Mouse (Mus musculus): ENCODE data around the gene Slc9a5.

The Slc9a5 gene

DNA sequence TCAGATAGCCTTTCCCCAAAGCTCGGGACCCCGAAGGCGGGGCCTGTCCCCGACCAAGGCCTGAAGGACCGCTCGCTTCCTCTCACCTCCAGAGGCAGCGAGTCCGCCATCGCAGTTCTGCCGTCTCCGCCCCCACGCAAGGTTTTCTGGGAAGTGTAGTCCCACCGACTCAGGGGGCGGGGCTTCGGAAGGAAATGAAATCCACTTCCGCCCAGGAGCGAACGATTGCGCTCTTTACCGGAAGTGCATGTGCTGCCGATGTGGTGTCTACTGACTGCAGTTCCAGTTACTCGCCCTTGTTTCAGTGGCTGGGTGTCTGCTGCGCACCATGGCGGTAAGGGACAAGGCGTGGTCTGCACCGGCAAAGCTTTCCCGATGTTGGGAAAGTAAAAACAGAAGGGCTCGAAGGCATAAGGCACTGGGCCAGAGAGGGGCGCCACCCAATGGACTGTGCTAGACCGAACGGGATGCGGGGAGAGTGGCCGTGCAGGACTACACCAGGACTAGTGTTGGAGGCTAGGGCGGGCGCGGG, 22.4 kb upstream of the Slc9a5 start, which contains the start of the genes Lrrc29 and Tmem208:
Gene Lrrc29, minus strand, starts transcription at position 138 of the 532 bp plus-strand sequence.
Gene Tmem208, plus strand, starts transcription at position 214 of the 532 bp plus-strand sequence.
- peak; percentile 97 for DNase-seq

DNA sequence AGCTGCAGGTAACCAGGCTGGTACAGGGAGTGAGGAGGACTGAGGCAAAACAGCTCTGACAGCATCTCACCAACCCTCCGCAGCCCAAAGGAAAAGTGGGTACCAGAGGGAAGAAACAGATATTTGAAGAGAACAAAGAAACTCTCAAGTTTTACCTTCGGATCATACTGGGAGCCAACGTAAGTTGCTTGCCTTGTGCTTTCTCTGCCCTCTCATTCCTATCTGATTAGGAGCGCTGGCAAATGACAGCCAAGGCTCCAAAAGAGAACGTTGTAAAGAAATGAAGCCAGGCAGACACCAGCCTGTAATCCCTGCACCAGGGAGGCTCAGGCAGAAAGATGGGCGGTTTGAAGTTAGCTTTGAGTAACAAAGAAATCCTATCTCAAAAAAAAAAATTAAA, 21.7 kb upstream of the Slc9a5 start:
- no peak for DNase-seq

DNA sequence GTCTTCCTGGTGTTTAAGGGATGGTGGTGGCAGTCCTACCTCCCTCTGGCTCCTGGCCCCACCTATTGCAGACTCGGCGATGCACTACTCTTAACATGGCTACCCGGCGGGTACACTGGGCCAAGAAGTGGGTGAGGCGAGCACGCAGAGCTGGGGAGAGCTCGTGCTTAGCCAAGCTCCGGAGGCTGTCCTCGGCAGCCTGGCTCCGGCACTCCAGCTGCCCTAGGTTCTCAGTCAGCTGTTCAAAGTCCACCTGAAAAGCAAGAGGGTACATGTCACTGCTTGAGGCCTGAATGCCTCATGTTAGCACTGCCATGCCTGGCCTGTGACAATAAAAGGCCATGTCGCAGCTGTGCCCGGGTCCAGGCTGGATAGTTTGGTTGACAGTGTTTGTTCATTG, 18.3 kb upstream of the Slc9a5 start:
- DNase-seq: no peak

DNA sequence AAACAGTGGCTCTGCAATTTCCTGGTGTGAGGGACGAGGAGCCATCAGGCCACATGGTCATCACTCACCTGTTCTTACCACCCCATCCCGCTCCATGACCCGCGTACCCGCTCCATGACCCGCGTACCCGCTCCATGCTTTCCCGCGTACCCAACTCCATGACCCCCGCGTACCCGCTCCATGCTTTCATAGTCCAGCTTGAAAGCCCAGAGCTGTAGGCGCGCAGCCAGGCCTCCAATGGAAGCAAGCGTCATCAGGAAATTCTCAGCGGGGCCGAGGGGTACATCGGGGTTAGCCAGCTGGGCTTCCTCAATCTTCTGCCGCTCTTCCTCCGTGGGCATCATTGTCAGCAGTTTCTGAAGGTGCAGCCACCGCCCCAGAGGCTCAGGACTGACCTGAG, 17.2 kb upstream of the Slc9a5 start:
- DNase-seq: no peak

DNA sequence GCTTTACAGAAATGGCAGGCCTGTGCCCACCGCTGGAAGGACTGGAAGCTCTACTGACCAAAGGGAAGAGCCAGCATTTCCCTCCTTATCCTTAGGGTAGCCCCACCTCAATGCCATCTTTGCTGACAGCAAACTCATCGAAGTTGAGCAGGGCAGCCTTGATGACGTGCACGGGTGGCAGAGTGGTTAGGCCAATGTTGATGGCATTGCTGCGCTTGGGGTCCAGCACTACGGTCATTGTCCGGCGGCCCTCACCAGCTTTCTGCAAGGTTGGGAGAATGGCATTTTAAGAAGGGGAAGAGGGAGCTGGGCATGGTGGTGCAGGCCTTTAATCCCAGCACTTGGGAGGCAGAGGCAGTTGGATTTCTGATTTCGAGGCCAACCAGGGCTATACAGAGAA, 16.7 kb upstream of the Slc9a5 start:
- no peak for DNase-seq

DNA sequence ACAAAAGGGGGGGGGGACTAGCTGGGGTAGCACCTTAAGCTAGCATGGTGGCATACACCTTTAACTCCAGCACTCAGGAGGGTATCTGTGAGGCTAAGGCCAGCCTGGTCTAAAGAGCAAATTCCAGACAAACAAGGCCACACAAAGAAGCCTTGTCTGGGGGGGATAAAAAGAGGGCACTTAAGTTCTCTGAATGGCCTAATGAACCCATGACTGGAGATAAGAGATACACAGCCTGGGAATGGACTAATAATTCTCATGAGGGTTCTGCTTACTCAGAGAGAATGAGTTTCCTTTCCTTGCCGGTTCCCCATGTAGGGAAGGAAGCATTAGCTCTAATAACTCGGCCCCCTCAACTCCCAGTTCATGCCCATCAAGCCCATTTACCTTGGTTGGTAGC, 16.1 kb upstream of the Slc9a5 start:
- no peak for DNase-seq

DNA sequence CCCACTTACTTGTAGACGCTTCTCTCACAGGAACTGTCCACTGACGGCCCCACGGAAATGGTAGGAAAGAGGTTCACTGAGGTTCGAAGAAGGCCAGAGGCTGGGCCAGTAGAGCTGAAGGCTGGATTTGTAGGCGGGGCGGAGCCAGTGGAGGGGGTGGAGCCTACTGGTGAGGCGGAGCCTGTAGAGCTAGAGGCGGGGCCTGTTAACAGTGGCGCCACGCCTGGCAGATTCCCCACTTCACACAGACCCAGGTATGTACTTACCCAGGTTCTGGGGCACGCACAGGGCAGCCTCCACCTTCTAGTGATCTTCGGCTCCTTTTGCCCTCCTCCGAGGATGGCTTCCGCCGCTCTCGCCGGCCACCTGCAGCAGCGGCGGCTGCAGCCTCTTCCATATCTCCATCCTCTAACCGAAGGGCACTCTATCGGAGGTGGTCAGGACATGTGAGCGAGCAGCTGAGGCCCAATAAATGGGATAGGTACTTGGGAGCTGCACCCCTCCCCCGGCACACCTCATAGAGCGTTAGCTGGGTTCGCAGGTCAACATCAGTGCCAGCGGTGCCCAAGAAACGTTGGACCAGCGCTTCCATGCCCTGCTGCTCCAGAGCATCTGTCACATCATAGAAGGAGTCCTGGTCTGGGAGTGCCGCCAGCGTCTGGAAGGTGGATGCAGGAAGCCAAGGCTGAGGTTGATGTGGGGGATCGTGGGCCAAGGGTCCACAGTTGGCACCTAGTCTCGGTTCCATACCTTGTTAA, 12.1 kb upstream of the Slc9a5 start:
- no peak for DNase-seq

DNA sequence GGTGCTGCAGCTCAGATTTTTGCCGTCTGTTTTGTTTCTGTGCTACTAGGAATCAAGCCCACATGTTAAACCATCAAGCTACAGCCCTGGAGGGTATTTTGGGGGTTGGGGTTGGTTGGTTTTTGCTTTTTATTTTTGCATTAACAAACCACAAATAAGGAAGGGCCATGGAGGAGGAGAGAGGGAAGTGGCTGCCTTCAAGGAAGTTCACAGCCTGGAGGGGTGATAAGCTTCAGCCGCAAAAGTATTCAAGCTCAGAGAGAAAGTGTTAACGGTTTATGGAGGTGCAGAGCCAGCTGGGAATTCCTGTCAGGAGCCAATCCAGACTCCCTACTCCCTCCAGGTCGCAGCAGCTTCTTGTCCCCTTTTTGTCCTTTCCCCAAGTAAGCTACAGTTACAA, 9.7 kb upstream of the Slc9a5 start:
- no peak for DNase-seq

DNA sequence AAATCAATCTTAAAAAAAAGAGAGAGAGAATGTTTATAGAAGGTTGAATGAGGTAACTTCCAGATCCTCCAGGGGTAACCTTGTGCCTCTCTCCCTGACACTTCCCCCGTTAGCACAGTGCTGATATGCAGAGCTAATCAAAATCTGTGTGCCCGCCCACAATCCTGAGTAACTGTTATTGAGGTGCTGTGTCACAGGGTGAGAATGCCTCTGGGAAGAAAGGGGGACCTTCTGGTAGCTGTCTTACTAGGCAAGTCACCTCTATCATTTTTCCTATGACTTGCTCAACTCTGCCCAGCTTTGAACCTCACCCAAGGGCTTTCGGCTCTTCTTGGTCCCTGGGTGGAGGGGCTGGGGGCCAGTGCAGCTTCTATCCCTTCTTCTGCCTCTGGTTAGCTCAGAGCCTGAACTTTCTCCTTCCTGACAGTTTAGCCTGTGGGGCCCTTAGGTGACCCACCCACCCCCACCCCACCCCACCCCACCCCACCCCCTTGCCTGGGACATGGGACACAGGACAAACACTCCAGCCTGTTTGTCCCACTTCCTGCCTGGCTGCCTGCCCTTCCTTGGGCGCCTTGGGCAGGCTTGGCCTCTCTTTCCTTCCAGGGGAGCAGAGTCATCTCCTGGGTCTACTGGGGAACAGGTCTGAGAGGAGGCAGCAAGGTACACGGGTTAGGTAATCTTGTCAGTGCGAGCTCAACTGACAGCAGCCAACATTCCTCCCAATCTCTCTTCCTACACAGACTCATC, 8.6 kb upstream of the Slc9a5 start:
- DNase-seq: peak; percentile 50

DNA sequence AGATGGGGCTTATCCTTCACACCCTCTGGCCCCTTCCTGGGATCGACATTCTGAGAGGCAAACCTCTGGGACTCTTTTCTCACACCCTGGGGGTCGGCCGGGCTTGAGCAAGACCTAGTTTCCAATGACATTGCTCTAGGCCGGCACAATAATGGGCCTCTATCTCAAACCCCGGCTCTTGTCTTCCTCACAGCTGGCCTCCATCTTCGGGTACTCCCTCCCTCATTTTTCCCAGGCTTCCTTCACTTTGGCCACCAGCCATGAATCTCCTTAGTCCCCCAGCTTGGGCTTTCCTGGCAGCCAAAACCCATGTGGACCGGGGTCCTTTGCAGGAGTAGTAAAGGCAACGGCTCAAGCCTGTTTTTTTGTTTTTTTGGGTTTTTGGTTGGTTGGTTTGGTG, 7.2 kb upstream of the Slc9a5 start:
- no peak for DNase-seq

DNA sequence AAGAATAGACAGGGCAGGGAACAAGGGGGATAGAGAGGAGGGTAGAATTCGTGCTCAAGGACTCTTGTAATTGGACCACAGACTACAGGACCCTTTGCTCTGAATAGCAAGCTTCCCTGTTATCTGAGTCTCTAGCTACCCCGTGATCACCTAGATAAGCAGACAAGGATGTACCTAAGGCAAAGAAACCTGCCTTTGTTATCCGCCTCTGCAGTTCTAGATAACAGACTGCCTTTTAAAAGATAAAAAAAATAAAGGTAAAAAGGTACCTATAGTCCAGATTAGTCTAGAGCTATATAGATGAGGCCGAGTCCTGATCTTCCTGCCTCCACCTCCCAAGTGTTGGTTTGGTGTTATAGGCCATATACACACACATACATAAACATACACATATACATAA, 5.9 kb upstream of the Slc9a5 start:
- no peak for DNase-seq

DNA sequence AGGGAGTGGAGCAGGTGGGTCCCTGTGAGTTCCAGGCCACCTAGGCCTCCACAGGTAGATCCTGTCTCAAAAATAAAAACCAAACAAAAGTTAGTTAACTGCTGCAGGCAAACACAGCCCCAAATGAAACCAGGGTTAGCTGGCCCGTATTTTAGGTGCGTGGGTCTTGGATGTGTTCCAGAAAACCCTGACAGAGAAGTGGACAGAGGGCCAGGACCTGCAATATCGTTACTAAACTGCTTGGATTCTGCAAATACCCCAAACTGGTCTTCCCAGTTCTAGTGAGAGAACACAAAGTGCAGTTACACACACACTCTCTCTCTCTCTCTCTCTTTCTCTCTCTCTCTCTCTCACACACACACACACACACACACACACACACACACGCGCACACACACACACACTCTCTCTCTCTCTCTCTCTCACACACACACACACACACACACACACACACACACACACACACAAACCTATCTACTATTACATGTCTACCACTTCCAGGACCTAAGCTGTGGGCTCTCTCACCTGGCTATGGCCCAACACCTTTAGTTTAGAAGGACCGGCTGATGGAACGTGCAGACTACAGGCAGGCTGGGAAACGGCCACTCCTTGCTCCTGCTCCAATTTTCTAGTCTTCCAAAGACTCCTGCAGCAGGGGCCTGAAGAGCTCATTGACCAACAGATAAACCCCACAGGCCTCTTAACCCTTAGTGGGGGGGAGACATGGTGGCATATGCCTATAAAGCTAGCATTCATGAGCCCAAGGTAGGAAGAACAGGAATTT, 4.7 kb upstream of the Slc9a5 start:
- no peak for DNase-seq

DNA sequence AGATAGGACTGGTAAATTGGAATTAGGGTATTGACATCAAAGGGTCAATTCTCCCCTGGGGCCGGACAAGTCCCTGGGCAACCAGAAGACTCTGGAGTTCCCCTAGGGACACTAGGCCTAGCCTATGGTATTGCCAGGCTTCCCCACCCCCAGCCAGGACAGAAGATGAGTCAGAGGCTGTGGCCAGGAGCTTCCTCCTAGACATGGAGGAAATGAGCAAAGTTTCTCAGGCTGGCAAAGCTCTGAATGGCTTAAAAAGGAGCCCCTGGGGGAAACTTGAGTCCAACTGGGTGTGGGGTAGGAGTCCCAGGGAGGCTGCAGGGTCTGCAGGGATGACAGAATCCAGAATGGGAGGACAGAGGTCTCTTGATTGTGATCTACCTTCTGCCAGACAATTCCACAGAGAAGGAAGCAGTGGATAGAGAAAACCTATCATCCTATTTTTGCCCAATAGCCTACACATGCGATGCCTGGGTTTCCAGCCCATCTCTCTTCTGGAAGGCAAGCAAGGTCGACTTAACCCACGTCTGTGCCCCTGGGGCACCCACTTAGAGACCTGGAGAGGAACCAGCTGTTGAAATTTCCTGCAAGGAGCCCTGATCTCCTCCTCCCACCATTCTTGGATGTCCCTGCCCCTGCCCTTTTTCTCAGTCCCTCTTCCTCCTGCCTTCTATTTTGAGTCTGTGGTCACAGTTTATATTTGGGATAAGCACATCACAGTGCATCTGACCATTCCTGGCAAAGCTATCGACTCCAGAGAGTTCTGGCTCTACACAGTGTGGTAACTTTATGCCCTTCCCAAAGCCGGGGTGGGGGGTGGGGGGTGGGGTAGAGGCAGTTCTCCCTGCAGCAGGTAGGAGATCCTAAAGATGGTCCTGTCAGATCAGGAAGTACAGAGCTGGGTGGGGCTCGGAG, 3.3 kb upstream of the Slc9a5 start:
- DNase-seq: no peak

DNA sequence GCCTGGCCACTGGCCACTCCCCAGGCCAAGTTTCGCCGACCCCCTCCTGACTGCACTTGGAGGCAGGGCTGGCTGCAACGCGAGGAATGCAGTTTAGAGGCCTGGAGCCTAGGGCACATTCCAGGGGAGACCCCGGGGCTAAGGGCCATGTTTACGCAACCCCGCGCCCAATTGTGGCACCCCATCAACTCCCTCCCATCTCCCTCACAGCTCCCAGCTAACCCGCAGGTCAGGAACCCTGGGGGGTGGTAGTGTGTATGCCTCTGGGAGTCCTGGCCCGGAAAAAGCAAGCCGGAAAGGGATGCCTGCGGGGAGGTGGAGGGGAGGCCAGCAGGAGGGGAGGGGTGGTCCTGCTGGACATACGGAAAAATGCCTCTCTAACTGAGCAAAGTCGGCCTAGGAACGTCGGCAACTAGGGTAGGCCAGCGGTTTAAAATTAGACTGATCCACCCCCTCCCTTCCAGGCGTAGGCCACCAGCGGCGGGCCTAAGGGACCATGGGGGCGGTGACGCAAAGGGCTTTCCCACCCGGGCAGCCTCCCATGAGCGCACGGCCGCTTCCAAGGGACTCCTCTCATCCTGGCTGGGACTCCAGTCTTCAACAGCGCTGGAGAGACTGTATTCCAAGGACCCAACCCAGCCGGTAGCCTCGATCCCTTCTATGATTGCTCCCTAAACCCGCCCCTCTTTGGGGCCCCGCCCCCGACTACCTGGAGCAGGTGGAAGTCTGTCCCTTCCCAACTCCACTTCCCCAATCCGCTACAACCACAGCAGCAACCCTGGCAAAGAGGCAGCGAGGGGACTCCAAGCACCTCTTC, 1.8 kb upstream of the Slc9a5 start:
- peak; percentile 78 for DNase-seq

DNA sequence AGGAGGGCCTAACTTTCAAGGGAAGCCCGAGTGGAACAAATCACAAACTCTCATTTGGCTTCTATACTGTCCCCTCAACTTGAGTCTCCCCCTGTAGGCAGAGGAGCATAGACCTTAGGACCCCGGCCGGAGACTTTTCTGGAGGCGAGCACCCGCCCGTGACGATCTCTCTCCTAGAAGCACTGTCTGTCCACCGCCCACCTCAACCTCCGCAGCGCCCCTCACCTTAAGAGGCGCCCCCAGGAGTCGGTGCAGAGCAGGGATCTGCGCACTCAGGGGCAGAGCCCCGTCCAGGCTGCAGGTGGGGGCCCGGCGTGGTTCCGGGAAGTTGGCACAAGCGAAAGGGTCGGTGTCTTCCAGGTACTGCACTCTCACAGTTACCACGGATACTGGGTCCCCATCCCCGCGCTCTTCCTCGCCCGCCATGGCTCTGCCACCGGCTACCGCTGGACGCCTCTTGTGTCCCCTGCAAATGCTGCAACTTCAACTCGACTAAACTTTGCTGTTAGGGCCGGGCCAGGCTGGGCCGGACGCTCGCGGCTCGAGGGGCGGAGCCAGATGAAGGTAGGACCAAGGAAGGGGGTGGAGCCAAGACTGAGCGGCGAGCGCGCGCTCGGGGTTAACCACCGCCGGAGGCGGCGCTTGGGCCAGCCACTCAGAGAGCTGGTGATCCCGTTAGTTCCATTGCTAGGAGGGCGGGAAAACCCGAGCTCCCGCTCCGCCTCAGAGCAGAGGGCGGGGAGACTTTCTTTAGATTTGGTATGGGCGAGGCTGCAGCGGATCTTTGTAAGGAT, 1.0 kb upstream of the Slc9a5 start, which contains the start of gene Fhod1:
Gene Fhod1, minus strand, starts transcription at position 526 of the 794 bp plus-strand sequence.
- DNase-seq: peak; percentile 95

DNA sequence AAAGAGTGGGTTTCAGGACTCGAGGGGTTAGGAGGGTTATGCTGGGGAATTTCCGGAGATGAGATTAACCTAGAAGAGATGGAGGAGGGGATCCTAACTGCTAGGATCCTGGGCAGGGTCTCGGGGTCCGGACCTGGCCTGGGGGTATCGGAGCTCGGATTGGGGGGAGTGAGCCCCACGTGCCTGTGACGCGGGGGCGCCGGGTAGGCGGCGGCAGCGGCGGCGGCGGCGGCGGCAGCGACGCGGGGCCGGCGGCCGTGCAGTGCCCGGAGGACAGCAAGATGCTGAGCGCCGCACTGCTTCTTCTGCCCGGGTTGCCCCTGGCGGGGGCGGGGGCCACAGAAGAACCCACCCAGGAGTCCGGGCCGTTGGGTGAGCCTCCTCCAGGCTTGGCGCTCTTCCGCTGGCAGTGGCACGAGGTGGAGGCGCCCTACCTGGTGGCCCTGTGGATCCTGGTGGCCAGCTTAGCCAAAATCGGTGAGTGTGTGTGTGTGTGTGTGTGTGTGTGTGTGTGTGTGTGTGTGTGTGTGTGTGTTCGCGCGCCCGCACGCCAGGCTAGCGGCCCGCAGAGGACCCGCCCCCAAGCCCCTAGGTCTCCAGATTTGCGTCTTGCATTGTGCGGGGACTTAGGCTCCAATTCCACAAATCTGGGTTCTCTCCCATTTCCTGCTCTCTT, 591 bp downstream of the Slc9a5 start:
- DNase-seq: no peak

DNA sequence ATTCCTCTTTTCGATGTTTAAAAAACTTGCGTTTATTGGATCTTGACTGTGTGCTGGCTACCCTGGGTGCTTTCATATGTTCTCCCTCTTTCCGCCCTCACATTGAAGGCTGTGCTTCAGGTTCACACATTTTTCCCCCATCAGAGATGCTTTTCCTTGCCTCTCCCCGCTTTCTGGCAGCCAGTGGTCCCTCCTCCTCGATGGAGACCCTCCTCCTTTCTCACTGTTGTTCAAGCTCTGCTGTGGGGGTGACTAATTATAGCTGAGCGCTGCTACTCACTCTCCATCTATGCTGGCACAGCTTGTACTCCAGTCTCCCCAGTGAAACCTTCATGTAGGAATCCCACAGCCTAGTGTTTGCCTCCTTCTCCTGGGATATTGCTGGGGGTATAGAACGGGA, 1.5 kb downstream of the Slc9a5 start:
- DNase-seq: no peak

DNA sequence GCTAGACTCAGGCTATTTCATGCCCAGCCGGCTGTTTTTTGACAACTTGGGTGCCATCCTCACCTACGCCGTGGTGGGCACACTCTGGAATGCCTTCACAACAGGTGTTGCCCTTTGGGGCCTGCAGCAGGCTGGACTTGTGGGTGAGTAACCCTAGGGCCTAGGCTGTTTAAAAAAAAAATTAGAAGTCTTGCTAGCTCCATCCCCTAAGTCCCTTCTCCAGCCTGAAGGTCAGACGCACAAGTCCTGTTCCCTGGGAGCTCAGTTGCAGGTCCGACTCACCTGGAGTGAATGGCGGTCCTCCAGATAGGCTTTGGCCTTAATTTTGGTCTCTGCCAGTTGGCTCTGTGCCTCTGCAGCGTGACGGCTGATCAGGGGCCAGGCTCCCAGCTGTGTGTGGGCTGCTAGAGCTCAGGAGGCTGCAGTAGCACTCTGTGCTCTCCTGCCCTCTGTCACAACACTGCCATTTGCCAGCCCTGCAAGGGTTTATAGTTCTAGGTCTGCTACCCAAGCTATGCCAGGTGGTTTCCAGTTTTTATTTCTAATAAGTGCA, 5.0 kb downstream of the Slc9a5 start:
- no peak for DNase-seq

DNA sequence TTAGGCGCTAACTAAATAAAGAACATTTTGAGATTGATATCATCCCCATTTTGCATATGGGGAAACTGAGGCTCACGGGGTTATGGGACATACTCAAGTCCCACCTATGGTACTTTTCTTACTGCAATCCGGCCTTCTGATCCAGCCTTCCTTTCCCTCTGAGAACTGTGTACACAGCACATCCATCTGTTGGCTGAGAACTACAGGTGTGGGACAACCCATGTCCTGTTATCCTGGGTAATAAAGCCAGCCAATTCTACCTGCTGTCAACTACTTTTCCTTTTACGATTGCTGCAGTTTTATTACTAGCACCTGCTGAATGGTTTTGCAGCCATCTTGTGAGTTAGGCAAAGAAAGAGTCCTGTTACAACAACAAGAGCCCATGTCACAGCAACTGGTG, 5.9 kb downstream of the Slc9a5 start:
- DNase-seq: no peak

All from kidney, adult 18-20 months (tissue).